Mouse (Mus musculus): ENCODE results near the gene Fstl4.

DNA sequence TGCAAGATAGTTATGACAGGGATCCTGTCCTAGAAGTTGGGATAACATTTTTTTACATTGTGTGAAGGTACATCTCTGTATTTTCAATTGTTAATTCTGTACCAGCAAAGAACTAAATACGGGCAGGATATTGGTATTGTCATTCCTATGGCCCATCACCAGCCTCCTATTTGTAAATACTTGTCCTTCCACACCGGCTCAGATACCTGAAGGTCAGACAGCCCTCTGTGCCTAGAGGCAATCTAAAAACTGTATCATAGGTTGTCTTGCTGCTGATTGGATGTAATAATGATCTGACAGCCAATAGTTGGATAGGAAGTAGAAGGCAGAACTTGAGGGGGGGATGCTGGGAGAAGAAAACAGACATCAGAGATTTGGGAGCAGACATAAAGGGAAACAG is 432.7 kb downstream of the Fstl4 start:
- TF ChIP-seq CTCF (IDR thresholded peaks at IDR 0.05) (no peak), POLR2A (IDR thresholded peaks at IDR 0.05; ENCODE audit: insufficient read depth, low read depth, low read length) (no peak), EP300 (IDR thresholded peaks at IDR 0.05; ENCODE audit: insufficient read depth, low read depth, low read length) (no peak)
